Mouse (Mus musculus): ENCODE results near the gene Muc5ac. TPM values are rescaled to one million over a fixed set of nuclear protein-coding genes. Genes with fewer than 3 reads are reported as not detected.

Muc5ac gene
- polyA plus RNA-seq (2016; fragmentation: Nextera tagmentation; extraction: Ambion mirVana) = not detected in 2 replicates

GRCm38 (mm10) chr7:141788677-141789452 is at the start of gene Muc5ac:
TSS of gene Muc5ac (plus strand) at chr7:141788972.
- Histone ChIP-seq H3K27ac (no peak within 1 kb of the TSS), H3K4me3 (replicated peaks) (no peak within 1 kb of the TSS), H3K4me1 (no peaks in the 10 kb centered on the region), H3K27me3 (no peaks in the 10 kb centered on the region), H3K9ac (no peak within 1 kb of the TSS), H3K4me2 (no peak within 1 kb of the TSS), H3K9me3 (no peaks in the 10 kb centered on the region), H3K36me3 (replicated peaks) (no peaks in the 10 kb centered on the region)
- WGBS = 85% methylated on average over 6 of the region's 6 CpGs
- no peak for ATAC-seq (ENCODE audit: low FRiP score)

DNA sequence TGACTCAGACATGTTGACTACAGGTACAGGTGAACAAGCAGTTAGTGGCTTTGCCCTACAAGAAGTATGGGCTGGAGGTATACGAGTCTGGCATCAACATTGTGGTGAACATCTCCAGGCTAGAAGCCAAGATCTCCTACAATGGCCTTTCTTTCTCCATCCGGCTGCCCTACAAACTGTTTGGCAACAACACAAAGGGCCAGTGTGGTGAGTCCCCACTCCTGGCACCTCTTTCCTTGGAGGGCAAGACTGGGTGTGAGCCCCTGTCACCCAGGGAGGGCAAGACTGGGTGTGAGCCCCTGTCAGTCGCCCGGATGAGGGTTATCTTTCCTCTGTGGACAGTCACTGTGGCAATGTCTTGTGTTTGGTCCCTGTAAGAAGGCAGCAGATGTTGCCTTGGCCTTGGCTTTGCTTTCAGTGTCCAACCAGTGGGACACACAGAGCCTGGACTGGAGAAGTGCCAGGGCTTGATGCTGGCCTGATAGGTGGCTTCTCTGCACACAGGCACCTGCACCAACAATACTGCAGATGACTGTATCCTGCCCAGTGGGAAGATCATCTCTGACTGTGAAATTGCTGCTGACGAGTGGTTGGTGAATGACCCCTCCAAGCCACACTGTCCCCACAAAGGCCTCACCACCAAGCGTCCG is 41.2 kb upstream of the Muc5ac start:
- WGBS = 87% methylated on average over 7 of the region's 7 CpGs
- Histone ChIP-seq H3K27me3 (no peaks in the 10 kb centered on the region), H3K27ac (no peak overlapping the region), H3K4me1 (no peaks in the 10 kb centered on the region), H3K9me3 (no peaks in the 10 kb centered on the region), H3K4me3 (replicated peaks) (no peak overlapping the region), H3K36me3 (replicated peaks) (no peaks in the 10 kb centered on the region), H3K4me2 (no peak overlapping the region), H3K9ac (no peak overlapping the region)
- ATAC-seq (ENCODE audit: low FRiP score) = no peak

GRCm38 (mm10) chr7:141752513-141752912 is 36.3 kb upstream of the Muc5ac start:
- Histone ChIP-seq H3K9ac (no peak overlapping the region), H3K36me3 (replicated peaks) (no peaks in the 10 kb centered on the region), H3K9me3 (no peaks in the 10 kb centered on the region), H3K4me3 (replicated peaks) (no peak overlapping the region), H3K4me1 (no peaks in the 10 kb centered on the region), H3K27me3 (no peaks in the 10 kb centered on the region), H3K27ac (no peak overlapping the region), H3K4me2 (no peak overlapping the region)
- no peak for ATAC-seq (ENCODE audit: low FRiP score)
- WGBS = 83% methylated on average over 6 of the region's 6 CpGs

- H3K4me1 ChIP-seq = no peaks in the 10 kb centered on the region
- H3K4me3 ChIP-seq (replicated peaks) = no peak overlapping the region
- ATAC-seq (ENCODE audit: low FRiP score) = no peak
- no peak overlapping the region for H3K27ac ChIP-seq
- H3K4me2 ChIP-seq = no peak overlapping the region
- WGBS = 48% methylated on average over 4 of the region's 4 CpGs
- no peaks in the 10 kb centered on the region for H3K9me3 ChIP-seq
- no peak overlapping the region for H3K9ac ChIP-seq
- no peaks in the 10 kb centered on the region for H3K27me3 ChIP-seq
- no peaks in the 10 kb centered on the region for H3K36me3 ChIP-seq (replicated peaks)
These were observed 32.9 kb upstream of the Muc5ac start for GRCm38 (mm10) chr7:141755831-141756230.

GRCm38 (mm10) chr7:141758291-141758690 is 30.5 kb upstream of the Muc5ac start:
- WGBS = 77% methylated on average over 4 of the region's 4 CpGs
- Histone ChIP-seq H3K36me3 (replicated peaks) (no peaks in the 10 kb centered on the region), H3K4me2 (no peak overlapping the region), H3K4me1 (no peaks in the 10 kb centered on the region), H3K9ac (no peak overlapping the region), H3K4me3 (replicated peaks) (no peak overlapping the region), H3K9me3 (no peaks in the 10 kb centered on the region), H3K27ac (no peak overlapping the region), H3K27me3 (no peaks in the 10 kb centered on the region)
- ATAC-seq (ENCODE audit: low FRiP score) = no peak

- H3K9me3 ChIP-seq = no peaks in the 10 kb centered on the region
- no peak overlapping the region for H3K4me3 ChIP-seq (replicated peaks)
- no peaks in the 10 kb centered on the region for H3K27me3 ChIP-seq
- no peak overlapping the region for H3K9ac ChIP-seq
- no peak overlapping the region for H3K27ac ChIP-seq
- peaks cover 20% of the 10 kb centered on the region for H3K4me1 ChIP-seq
- H3K36me3 ChIP-seq (replicated peaks) = no peaks in the 10 kb centered on the region
- WGBS = 84% methylated on average over 3 of the region's 3 CpGs
- ATAC-seq (ENCODE audit: low FRiP score) = no peak
- no peak overlapping the region for H3K4me2 ChIP-seq
These were observed 18.3 kb upstream of the Muc5ac start for GRCm38 (mm10) chr7:141770521-141770920.

GRCm38 (mm10) chr7:141770988-141771387 is 17.8 kb upstream of the Muc5ac start:
- no peak for ATAC-seq (ENCODE audit: low FRiP score)
- WGBS = 84% methylated on average over 8 of the region's 8 CpGs

GRCm38 (mm10) chr7:141772058-141772557 is 16.7 kb upstream of the Muc5ac start:
- H3K27ac ChIP-seq = no peak overlapping the region
- ATAC-seq (ENCODE audit: low FRiP score) = no peak
- H3K4me1 ChIP-seq = peaks cover 20% of the 10 kb centered on the region
- no peak overlapping the region for H3K4me3 ChIP-seq (replicated peaks)
- 69% methylated on average over 1 of the region's 1 CpGs for WGBS
- no peaks in the 10 kb centered on the region for H3K36me3 ChIP-seq (replicated peaks)
- H3K4me2 ChIP-seq = no peak overlapping the region; the same call in 1 of the 2 replicates
- no peaks in the 10 kb centered on the region for H3K27me3 ChIP-seq
- H3K9me3 ChIP-seq = no peaks in the 10 kb centered on the region
- H3K9ac ChIP-seq = no peak overlapping the region

More at GRCm38 (mm10) chr7:141770988-141771387, 17.8 kb upstream of the Muc5ac start:
- H3K4me3 ChIP-seq (replicated peaks) = no peak overlapping the region
- H3K27ac ChIP-seq = no peak overlapping the region
- H3K9ac ChIP-seq = no peak overlapping the region
- H3K9me3 ChIP-seq = no peaks in the 10 kb centered on the region
- no peak overlapping the region for H3K4me2 ChIP-seq
- H3K27me3 ChIP-seq = no peaks in the 10 kb centered on the region
- H3K36me3 ChIP-seq (replicated peaks) = no peaks in the 10 kb centered on the region
- peaks cover 20% of the 10 kb centered on the region for H3K4me1 ChIP-seq

DNA sequence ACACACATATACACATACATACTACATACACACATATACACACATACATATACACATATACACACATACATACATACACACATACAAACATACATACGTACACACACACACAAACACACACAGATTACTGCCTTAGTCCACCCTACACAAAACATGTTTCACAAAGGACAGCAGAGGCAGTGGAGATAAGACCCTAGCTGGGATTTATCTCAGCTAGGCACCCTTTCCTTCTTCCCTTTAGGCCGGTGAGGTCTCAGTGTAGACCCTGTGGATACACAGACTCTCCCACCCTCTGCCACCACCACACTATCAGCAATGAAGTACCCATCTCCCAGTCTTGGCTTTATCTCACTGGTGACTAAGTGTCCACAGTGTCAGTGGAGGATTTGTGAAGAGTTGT is 13.9 kb upstream of the Muc5ac start:
- H3K27me3 ChIP-seq = no peaks in the 10 kb centered on the region
- H3K4me3 ChIP-seq (replicated peaks) = no peak overlapping the region
- no peak overlapping the region for H3K9ac ChIP-seq
- no peak overlapping the region for H3K4me2 ChIP-seq
- H3K4me1 ChIP-seq = peaks cover 20% of the 10 kb centered on the region
- H3K27ac ChIP-seq = no peak overlapping the region
- H3K9me3 ChIP-seq = no peaks in the 10 kb centered on the region
- H3K36me3 ChIP-seq (replicated peaks) = no peaks in the 10 kb centered on the region
- no peak for ATAC-seq (ENCODE audit: low FRiP score)
- WGBS = 93% methylated on average over 2 of the region's 2 CpGs

DNA sequence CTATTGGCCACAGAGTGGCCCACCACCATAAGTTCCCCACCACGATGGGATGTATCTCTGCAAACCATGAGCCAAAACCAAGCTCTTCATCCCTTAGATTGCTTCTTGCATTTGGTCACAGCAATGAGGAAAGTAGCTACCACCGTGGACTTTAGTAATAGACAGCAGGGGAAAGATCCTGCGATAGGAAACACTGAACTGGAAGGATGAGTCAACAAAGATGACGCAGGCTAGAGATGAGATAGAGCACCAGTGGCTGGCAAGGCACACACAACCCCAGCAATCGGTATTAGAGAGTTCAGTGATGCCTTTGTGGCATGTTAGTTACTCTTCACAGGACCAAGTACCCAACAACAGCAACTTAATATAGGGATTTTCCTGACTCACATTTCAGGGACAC is 12.6 kb upstream of the Muc5ac start:
- Histone ChIP-seq H3K27ac (no peak overlapping the region), H3K27me3 (no peaks in the 10 kb centered on the region), H3K4me2 (no peak overlapping the region), H3K36me3 (replicated peaks) (no peaks in the 10 kb centered on the region), H3K4me3 (replicated peaks) (no peak overlapping the region), H3K4me1 (peaks cover 20% of the 10 kb centered on the region), H3K9ac (no peak overlapping the region), H3K9me3 (no peaks in the 10 kb centered on the region)
- WGBS = 94% methylated on average over 5 of the region's 5 CpGs
- no peak for ATAC-seq (ENCODE audit: low FRiP score)

DNA sequence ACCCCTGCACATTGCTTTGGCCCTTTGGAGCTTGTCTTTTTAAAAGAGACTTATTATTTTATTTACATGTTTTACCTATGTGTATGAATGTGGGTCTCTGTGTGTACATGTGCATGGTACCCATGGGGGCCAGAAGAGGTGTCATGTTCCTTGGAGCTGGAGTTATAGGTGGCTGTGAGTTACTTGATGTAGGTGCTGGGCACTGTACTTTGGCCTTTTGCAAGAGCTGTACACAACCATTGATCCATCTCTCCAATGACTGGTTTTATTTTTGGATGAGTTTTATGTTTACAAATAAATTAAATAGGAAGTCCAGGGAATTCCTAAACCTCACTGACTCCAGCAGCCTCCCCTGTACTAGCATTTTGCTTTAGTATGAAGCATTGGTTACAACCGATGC is 5.5 kb downstream of the Muc5ac start:
- H3K4me1 ChIP-seq = no peaks in the 10 kb centered on the region
- no peak overlapping the region for H3K4me2 ChIP-seq
- H3K27me3 ChIP-seq = no peaks in the 10 kb centered on the region
- ATAC-seq (ENCODE audit: low FRiP score) = no peak
- no peak overlapping the region for H3K9ac ChIP-seq
- WGBS = 100% methylated on average over 1 of the region's 1 CpGs
- no peak overlapping the region for H3K4me3 ChIP-seq (replicated peaks)
- no peaks in the 10 kb centered on the region for H3K36me3 ChIP-seq (replicated peaks)
- no peaks in the 10 kb centered on the region for H3K9me3 ChIP-seq
- no peak overlapping the region for H3K27ac ChIP-seq

DNA sequence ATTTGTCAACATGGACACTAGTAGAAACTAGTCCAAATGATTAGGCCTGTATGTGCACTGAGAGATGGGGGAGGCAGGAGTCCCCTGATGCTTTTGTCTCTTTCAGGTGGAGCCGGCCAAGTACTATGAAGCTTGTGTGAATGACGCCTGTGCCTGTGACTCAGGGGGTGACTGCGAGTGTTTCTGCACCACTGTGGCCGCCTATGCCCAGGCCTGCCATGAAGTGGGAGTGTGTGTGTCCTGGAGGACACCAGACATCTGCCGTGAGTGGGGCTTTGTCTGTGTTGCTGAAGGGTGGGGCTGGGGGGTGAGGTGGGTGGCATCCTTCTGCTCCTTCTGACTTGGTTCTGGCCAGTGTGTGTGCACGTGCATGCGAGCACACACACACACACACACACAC is 14.4 kb downstream of the Muc5ac start:
- WGBS = 87% methylated on average over 7 of the region's 7 CpGs

DNA sequence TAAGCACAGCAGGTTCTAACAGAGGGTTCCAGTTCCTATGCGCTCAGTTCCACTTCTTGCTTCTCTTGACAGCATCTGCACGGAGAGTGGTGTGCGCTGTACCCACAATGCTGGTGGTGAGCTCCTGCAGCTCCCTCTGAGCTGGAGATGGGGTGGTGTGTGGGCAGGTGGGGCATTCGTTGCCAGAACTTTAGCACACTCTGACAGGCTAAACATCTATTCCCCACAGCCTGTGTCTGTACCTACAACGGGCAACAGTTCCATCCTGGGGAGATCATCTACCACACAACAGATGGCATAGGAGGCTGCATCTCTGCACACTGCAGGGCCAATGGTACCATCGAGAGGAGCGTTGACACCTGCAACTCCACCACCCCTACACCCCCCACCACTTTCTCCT is 16.6 kb downstream of the Muc5ac start:
- no peak overlapping the region for H3K9ac ChIP-seq
- WGBS = 92% methylated on average over 7 of the region's 7 CpGs

More for the DNA sequence above, 14.4 kb downstream of the Muc5ac start:
- H3K9ac ChIP-seq = no peak overlapping the region
- no peak overlapping the region for H3K4me2 ChIP-seq
- no peak overlapping the region for H3K4me3 ChIP-seq (replicated peaks)
- no peaks in the 10 kb centered on the region for H3K9me3 ChIP-seq
- no peaks in the 10 kb centered on the region for H3K27me3 ChIP-seq
- H3K36me3 ChIP-seq (replicated peaks) = no peaks in the 10 kb centered on the region
- H3K27ac ChIP-seq = no peak overlapping the region
- H3K4me1 ChIP-seq = no peaks in the 10 kb centered on the region
- ATAC-seq (ENCODE audit: low FRiP score) = no peak

More for the DNA sequence above, 16.6 kb downstream of the Muc5ac start:
- Histone ChIP-seq H3K4me1 (no peaks in the 10 kb centered on the region), H3K4me3 (replicated peaks) (no peak overlapping the region), H3K27me3 (no peaks in the 10 kb centered on the region), H3K27ac (no peak overlapping the region), H3K9me3 (no peaks in the 10 kb centered on the region), H3K4me2 (no peak overlapping the region), H3K36me3 (replicated peaks) (no peaks in the 10 kb centered on the region)
- ATAC-seq (ENCODE audit: low FRiP score) = no peak
